Mouse (Mus musculus) liver, adult 2 months (tissue): ENCODE measurements around the gene Naaladl2.

Source experiments
- CTCF ChIP-seq: fragments of 200-500 bp; IDR thresholded peaks from 2 replicates; pipeline ENCODE4 v1.5.1; 2011; ENCODE audit warnings: low read depth, low read length, control low read depth
- POLR2A ChIP-seq: fragments of 200-500 bp; IDR thresholded peaks from 2 replicates; pipeline ENCODE4 v1.6.1; 2011; ENCODE audit warnings: low read length, control low read depth; ENCODE audit not compliant: insufficient read depth; ENCODE audit errors: extremely low read depth

- TF ChIP-seq POLR2A, result no peak
- no peak for TF ChIP-seq CTCF
These were observed 703.4 kb downstream of the Naaladl2 start for GRCm38 (mm10) chr3:24440621-24441020.
